Mouse (Mus musculus): Measurements from ENCODE around the gene Topbp1. TPM values are rescaled to one million over a fixed set of nuclear protein-coding genes. Genes with fewer than 3 reads are reported as not detected.

Topbp1 gene
- total RNA-seq (2023), result 63.1 and 103 TPM in 2 replicates

DNA sequence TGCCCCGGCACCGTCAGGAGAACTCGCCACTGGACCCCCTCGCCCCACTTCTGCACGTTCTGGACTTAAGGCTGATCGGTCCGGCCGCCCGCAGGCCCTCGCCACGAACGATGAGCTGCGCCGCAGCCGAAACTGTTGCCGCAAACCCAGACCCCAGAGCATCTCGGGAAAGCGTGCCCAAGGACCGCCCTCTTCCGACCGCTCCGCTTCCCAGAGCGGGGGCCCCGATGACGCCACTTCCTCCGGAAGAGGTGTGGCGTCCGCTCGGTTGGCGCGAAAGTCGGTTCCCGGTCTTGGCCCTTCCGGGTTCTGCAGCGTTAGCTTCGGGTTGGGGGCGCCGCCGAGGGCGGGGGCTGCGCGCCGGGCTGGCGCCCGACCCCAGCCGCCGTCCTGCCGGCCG lies at the start of gene Topbp1, which contains the start of gene 1300017J02Rik:
Gene Topbp1, plus strand, starts transcription at position 289 of the 400 bp plus-strand sequence.
Gene 1300017J02Rik, minus strand, starts transcription at position 156 of the 400 bp plus-strand sequence.

DNA sequence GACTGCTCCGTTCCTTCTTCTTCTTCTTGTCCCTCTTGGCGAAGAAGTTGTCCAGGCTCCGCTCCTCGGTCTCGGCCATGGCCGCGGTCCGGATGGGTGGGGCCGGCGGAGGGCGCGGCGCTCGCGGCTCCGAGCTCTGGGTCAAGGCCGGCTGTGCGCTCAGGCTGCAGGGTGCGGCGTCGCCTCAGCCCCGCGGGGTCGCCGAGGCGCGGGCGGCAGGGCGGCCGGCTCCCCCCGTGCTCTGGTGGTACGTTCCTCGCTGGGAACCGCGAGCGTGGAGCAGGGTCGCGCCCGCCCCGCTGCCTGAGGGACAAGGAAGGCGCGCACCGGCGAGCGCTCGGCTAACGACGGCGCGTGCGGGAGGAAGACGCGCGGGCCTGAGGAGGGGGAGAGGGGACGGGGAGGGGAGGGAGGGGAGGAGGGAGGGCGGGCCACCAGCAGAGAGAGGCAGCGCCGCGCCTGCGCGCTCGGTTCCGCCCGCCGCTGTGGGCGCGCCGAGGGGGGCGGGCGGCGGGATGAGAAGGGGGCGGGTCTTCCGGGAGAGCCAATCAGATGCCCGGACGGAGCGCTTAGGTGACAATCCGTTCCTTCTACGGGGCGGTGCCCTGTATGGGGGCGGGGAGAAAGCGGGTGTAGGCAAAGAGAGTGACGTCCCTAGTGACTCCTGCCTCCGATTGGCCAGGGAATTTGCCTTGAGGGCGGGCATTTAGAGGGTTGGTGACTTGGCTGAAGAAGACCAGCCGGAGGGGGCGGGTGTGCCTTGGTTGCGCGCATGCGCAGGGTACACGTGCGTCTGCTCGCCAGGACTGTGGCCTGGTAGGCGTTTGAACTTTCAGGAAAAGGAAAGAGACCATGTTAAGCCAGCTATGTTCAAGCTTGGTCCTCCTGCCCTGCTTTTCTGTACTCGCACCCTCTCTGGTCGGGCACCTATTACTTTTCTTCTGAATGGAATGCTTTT lies 60.6 kb downstream of the Topbp1 start, which contains the start of gene Cdv3:
Gene Cdv3, minus strand, starts transcription at position 551 of the 958 bp plus-strand sequence.

Other genes with a start within 250 kb of the Topbp1 start
- not detected in 2 replicates for gene Rab6b, start 193.4 kb upstream of the Topbp1 start, total RNA-seq (2023)
- gene Srprb, start 103.1 kb upstream of the Topbp1 start, total RNA-seq (2023), result 4.9 and 5.0 TPM in 2 replicates
- 1.7 and 6.6 TPM in 2 replicates for gene Gm20425, start 74.9 kb upstream of the Topbp1 start, total RNA-seq (2023)
- 61.9 and 67.0 TPM in 2 replicates for gene Trf, start 74.8 kb upstream of the Topbp1 start, total RNA-seq (2023)
- 0.60 and 1.2 TPM in 2 replicates for gene 1300017J02Rik, start 133 bp upstream of the Topbp1 start, total RNA-seq (2023)
- 76.1 and 79.0 TPM in 2 replicates for gene Cdv3, start 60.6 kb downstream of the Topbp1 start, total RNA-seq (2023)
- gene Bfsp2, start 175.2 kb downstream of the Topbp1 start, total RNA-seq (2023), result 0.61 TPM in 1 of 2 replicates, not detected in the other